Mouse (Mus musculus) lung, postnatal 0 days (tissue): ENCODE measurements at regions not wholly inside any gene's neighbourhood (a gene's known extent, or its start where the extent isn't known, plus 50 kb on each side); places are given as distances from the start of the nearest gene placed in this dataset.

Source experiments
- CTCF ChIP-seq: IDR thresholded peaks from 2 replicates; pipeline ENCODE4 v1.5.1; 2016; ENCODE audit warnings: antibody characterized with exemption, mild to moderate bottlenecking
- EP300 ChIP-seq: IDR thresholded peaks from 2 replicates; pipeline ENCODE4 v1.6.1; 2016; ENCODE audit warnings: antibody characterized with exemption, mild to moderate bottlenecking, control low read depth

DNA sequence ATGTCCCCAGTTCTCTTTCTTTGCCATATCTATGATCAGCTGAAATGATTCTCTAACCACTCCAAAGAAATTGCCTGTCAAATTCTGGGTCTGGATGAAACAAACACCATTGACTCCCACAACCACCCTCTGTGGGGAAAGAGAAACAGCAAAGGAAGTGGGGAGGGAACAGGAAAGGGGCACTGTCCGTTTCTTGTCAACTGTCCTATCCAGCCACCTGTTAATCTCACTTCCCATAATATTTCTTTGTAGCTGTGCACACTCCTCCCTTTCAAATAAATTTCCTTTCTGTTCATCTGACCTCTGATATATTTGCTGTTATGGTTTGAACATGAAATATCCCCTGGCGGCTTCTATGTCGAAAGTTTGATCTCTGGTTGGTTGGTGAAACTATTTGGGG, 109.0 kb upstream of the Nxt1 start:
- TF ChIP-seq CTCF: no peak
- TF ChIP-seq EP300: no peak
